Mouse (Mus musculus): ENCODE measurements around the gene Gm960. TPM values are rescaled to one million over a fixed set of nuclear protein-coding genes. Genes with fewer than 3 reads are reported as not detected.

Gm960 gene
- polyA plus RNA-seq, 1 experiment from 2014 or later = 2.3 TPM

GRCm38 (mm10) chr19:4711601-4712155 is 13.2 kb upstream of the Gm960 start:
- Histone ChIP-seq H3K4me1 (peaks cover 15% of the 10 kb centered on the region; the same call in 1 of the 2 replicates), H3K4me3 (replicated peaks) (peak overlapping the region; percentile 52), H3K36me3 (no peaks in the 10 kb centered on the region), H3K4me2 (peak overlapping the region; percentile 99), H3K9ac (peak overlapping the region; percentile 29; the same call in 1 of the 2 replicates), H3K27ac (no peak overlapping the region), H3K27me3 (replicated peaks) (peaks cover 42% of the 10 kb centered on the region), H3K9me3 (no peaks in the 10 kb centered on the region)
- ATAC-seq (ENCODE audit: insufficient read depth, low FRiP score, low read depth) = 0 out of 2 replicates have a peak, but pooled peaks have one; percentile 39
- 3% methylated on average over 56 of the region's 65 CpGs for WGBS

DNA sequence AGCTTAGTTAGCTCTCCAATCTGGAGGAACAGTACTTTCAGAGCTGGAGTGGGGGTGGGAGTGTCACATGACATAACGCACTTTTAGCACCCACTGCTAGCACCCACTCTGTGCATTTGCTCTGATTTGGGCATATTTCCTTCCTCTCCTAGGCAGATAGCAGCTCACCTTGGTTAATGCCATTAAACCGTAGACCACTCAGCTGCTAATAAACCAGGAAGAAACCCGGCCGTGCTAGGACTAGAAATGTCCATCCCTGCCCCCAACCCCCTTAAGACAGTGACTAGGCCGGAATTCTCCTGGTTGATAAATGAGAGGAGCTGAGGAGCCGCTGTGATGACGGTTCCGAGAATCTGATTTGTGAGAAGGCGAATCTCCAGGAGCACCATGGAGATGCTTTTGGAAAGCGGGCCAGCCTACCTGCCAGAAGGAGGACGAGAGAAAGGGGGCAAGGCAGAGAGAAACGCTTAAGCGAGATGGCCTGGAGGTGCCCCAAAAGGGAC is 12.7 kb upstream of the Gm960 start, which contains the start of gene Sptbn2:
TSS of gene Sptbn2 (plus strand) at position 70 of the 503 bp plus-strand sequence.
- Histone ChIP-seq H3K4me2 (peak within 1 kb of the TSS; percentile 99), H3K9ac (peak within 1 kb of the TSS; percentile 29), H3K9me3 (no peaks in the 10 kb centered on the region), H3K27ac (no peak within 1 kb of the TSS), H3K4me3 (replicated peaks) (peak within 1 kb of the TSS; percentile 52), H3K36me3 (no peaks in the 10 kb centered on the region), H3K27me3 (replicated peaks) (peaks cover 42% of the 10 kb centered on the region), H3K4me1 (peaks cover 15% of the 10 kb centered on the region; the same call in 1 of the 2 replicates)
- no peak for ATAC-seq (ENCODE audit: insufficient read depth, low FRiP score, low read depth)
- 18% methylated on average over 13 of the region's 13 CpGs for WGBS

- Histone ChIP-seq H3K9me3 (no peaks in the 10 kb centered on the region), H3K9ac (no peak overlapping the region), H3K4me3 (replicated peaks) (no peak overlapping the region), H3K27me3 (replicated peaks) (peaks cover 33% of the 10 kb centered on the region), H3K4me1 (peaks cover 15% of the 10 kb centered on the region; the same call in 1 of the 2 replicates), H3K4me2 (no peak overlapping the region), H3K36me3 (no peaks in the 10 kb centered on the region), H3K27ac (no peak overlapping the region)
- no peak for ATAC-seq (ENCODE audit: insufficient read depth, low FRiP score, low read depth)
- 80% methylated on average over 10 of the region's 10 CpGs for WGBS
These were observed 10.3 kb upstream of the Gm960 start for GRCm38 (mm10) chr19:4708765-4709164.

GRCm38 (mm10) chr19:4701221-4701620 is 2.8 kb upstream of the Gm960 start:
- H3K9me3 ChIP-seq = no peaks in the 10 kb centered on the region
- no peaks in the 10 kb centered on the region for H3K4me1 ChIP-seq
- ATAC-seq (ENCODE audit: insufficient read depth, low FRiP score, low read depth) = no peak
- WGBS = 57% methylated on average over 7 of the region's 7 CpGs
- no peaks in the 10 kb centered on the region for H3K36me3 ChIP-seq
- no peak overlapping the region for H3K9ac ChIP-seq
- H3K27ac ChIP-seq = no peak overlapping the region
- no peak overlapping the region for H3K4me3 ChIP-seq (replicated peaks)
- H3K27me3 ChIP-seq (replicated peaks) = peaks cover 24% of the 10 kb centered on the region; the same call in 1 of the 2 replicates
- no peak overlapping the region for H3K4me2 ChIP-seq

GRCm38 (mm10) chr19:4700656-4701055 is 2.2 kb upstream of the Gm960 start:
- Histone ChIP-seq H3K4me2 (no peak overlapping the region), H3K27me3 (replicated peaks) (peaks cover 24% of the 10 kb centered on the region; the same call in 1 of the 2 replicates), H3K9ac (no peak overlapping the region), H3K4me3 (replicated peaks) (no peak overlapping the region), H3K4me1 (no peaks in the 10 kb centered on the region), H3K36me3 (no peaks in the 10 kb centered on the region), H3K27ac (no peak overlapping the region), H3K9me3 (no peaks in the 10 kb centered on the region)
- no peak for ATAC-seq (ENCODE audit: insufficient read depth, low FRiP score, low read depth)
- WGBS = 66% methylated on average over 8 of the region's 8 CpGs

DNA sequence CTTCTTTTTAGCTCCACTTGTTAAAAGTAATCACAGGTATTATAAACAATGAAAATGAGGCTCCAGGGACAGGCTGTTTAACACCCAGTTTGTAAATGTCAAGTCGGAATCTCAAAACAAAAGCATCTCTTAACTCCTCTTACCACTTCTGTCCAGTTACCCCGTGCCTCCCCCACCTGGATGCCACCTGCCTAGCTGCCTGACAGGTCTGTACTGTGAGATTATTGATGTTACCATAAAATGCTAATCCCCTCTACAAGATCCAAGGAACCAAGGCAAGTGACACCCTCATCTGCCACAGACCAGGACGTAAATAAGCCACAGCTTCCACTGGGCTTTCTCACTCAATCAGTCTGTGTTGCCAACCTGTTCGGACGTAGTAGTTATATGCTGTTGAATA is 1.4 kb upstream of the Gm960 start:
- 47% methylated on average over 5 of the region's 5 CpGs for WGBS
- no peak overlapping the region for H3K4me2 ChIP-seq
- H3K36me3 ChIP-seq = no peaks in the 10 kb centered on the region
- no peak overlapping the region for H3K4me3 ChIP-seq (replicated peaks)
- H3K9ac ChIP-seq = no peak overlapping the region
- no peaks in the 10 kb centered on the region for H3K4me1 ChIP-seq
- peaks cover 24% of the 10 kb centered on the region; the same call in 1 of the 2 replicates for H3K27me3 ChIP-seq (replicated peaks)
- H3K9me3 ChIP-seq = no peaks in the 10 kb centered on the region
- no peak overlapping the region for H3K27ac ChIP-seq
- ATAC-seq (ENCODE audit: insufficient read depth, low FRiP score, low read depth) = no peak

DNA sequence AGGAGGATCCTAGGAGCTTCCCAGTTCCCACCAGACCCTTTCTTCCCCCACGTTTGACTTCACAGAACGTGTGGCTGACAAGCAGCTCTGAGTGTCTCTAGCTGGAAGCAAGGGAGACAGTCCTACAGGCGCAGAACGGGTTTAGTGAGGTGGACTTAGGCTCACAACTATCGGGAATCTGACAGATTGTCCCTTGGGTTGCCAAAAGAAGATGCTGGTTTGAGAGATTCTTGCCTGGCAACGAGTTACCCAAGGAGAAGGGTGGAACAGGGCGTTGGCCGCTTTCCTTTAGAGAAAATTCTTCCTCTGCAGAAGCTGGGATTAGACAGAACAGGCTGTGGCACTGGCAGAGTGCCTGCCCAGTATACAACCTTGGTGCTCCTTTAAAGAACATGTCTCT is 388 bp upstream of the Gm960 start:
- Histone ChIP-seq H3K9me3 (no peaks in the 10 kb centered on the region), H3K27me3 (replicated peaks) (peaks cover 24% of the 10 kb centered on the region; the same call in 1 of the 2 replicates), H3K4me2 (peak overlapping the region; percentile 87), H3K4me3 (replicated peaks) (no peak overlapping the region), H3K27ac (no peak overlapping the region), H3K4me1 (no peaks in the 10 kb centered on the region), H3K36me3 (no peaks in the 10 kb centered on the region), H3K9ac (no peak overlapping the region)
- 33% methylated on average over 8 of the region's 8 CpGs for WGBS
- ATAC-seq (ENCODE audit: insufficient read depth, low FRiP score, low read depth) = no peak

GRCm38 (mm10) chr19:4697721-4698120 is 747 bp downstream of the Gm960 start:
- Histone ChIP-seq H3K4me1 (no peaks in the 10 kb centered on the region), H3K27me3 (replicated peaks) (peaks cover 24% of the 10 kb centered on the region; the same call in 1 of the 2 replicates), H3K9me3 (no peaks in the 10 kb centered on the region), H3K4me2 (peak overlapping the region; percentile 87), H3K36me3 (no peaks in the 10 kb centered on the region), H3K4me3 (replicated peaks) (peak overlapping the region; percentile 58), H3K27ac (no peak overlapping the region), H3K9ac (no peak overlapping the region)
- ATAC-seq (ENCODE audit: insufficient read depth, low FRiP score, low read depth) = no peak
- WGBS = 71% methylated on average over 9 of the region's 9 CpGs

- no peaks in the 10 kb centered on the region for H3K4me1 ChIP-seq
- ATAC-seq (ENCODE audit: insufficient read depth, low FRiP score, low read depth) = no peak
- no peaks in the 10 kb centered on the region for H3K9me3 ChIP-seq
- H3K27ac ChIP-seq = no peak overlapping the region
- no peak overlapping the region for H3K4me2 ChIP-seq
- no peaks in the 10 kb centered on the region for H3K36me3 ChIP-seq
- no peak overlapping the region for H3K4me3 ChIP-seq (replicated peaks)
- WGBS = 83% methylated on average over 3 of the region's 3 CpGs
- peaks cover 24% of the 10 kb centered on the region; the same call in 1 of the 2 replicates for H3K27me3 ChIP-seq (replicated peaks)
- H3K9ac ChIP-seq = no peak overlapping the region
These were observed 1.3 kb downstream of the Gm960 start for GRCm38 (mm10) chr19:4697121-4697520.

- Histone ChIP-seq H3K4me2 (no peak overlapping the region), H3K4me1 (no peaks in the 10 kb centered on the region), H3K4me3 (replicated peaks) (no peak overlapping the region), H3K27ac (no peak overlapping the region), H3K9ac (no peak overlapping the region), H3K27me3 (replicated peaks) (peaks cover 16% of the 10 kb centered on the region; the same call in 1 of the 2 replicates), H3K36me3 (no peaks in the 10 kb centered on the region), H3K9me3 (no peaks in the 10 kb centered on the region)
- ATAC-seq (ENCODE audit: insufficient read depth, low FRiP score, low read depth) = no peak
- 50% methylated on average over 3 of the region's 3 CpGs for WGBS
These were observed 4.1 kb downstream of the Gm960 start for GRCm38 (mm10) chr19:4694346-4694745.

GRCm38 (mm10) chr19:4672401-4672800 is 26.1 kb downstream of the Gm960 start:
- Histone ChIP-seq H3K9me3 (no peaks in the 10 kb centered on the region), H3K4me3 (replicated peaks) (no peak overlapping the region), H3K27me3 (replicated peaks) (no peaks in the 10 kb centered on the region), H3K4me2 (no peak overlapping the region), H3K4me1 (no peaks in the 10 kb centered on the region), H3K9ac (no peak overlapping the region), H3K36me3 (no peaks in the 10 kb centered on the region), H3K27ac (no peak overlapping the region)
- no peak for ATAC-seq (ENCODE audit: insufficient read depth, low FRiP score, low read depth)
- WGBS = 51% methylated on average over 6 of the region's 6 CpGs

GRCm38 (mm10) chr19:4670776-4671175 is 27.7 kb downstream of the Gm960 start:
- no peaks in the 10 kb centered on the region for H3K27me3 ChIP-seq (replicated peaks)
- no peaks in the 10 kb centered on the region for H3K36me3 ChIP-seq
- H3K4me1 ChIP-seq = no peaks in the 10 kb centered on the region
- H3K27ac ChIP-seq = no peak overlapping the region
- H3K9ac ChIP-seq = no peak overlapping the region
- no peaks in the 10 kb centered on the region for H3K9me3 ChIP-seq
- 34% methylated on average over 4 of the region's 4 CpGs for WGBS
- H3K4me2 ChIP-seq = no peak overlapping the region
- ATAC-seq (ENCODE audit: insufficient read depth, low FRiP score, low read depth) = no peak
- H3K4me3 ChIP-seq (replicated peaks) = no peak overlapping the region
